In the genomic region with DNA sequence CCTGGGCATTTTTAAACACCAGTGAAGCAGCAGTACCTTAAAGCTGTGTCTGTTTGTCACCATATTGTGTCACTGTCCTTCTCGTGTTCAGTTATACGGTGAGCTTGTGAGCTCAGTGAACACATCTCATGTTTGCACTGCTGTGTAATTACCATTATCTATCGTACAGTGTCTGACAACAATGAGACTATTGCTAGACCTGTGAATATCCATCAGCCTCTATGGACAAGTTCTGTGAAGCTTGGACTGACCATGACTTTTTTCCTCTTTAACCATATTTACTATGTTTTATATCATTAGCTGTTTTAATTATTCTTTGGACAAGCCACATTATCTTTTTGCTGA, we compare ENCODE assay signal across 22 mouse cellular contexts. TPM values are rescaled to one million over a fixed set of nuclear protein-coding genes. Genes with fewer than 3 reads are reported as not detected.
DNase-seq lines count a peak whose midpoint lies in the region; ATAC-seq and TF ChIP-seq lines count a peak whose summit lies in the region.
"Had no signal": no experiment of that assay in that cellular context is flagged by ENCODE, and none has a peak within 500 bp of the region (broad histone marks: within the 10 kb centered on the region; RNA-seq: fewer than 3 reads in every experiment).

No protein-coding gene starts in this region.

- H3K36me3 ChIP-seq in forebrain, embryonic 13.5 days (ENCODE audit: poor library complexity, severe bottlenecking): no peaks in the 10 kb centered on the region
- no peaks in the 10 kb centered on the region for H3K36me3 ChIP-seq in forebrain, embryonic 10.5 days (replicated peaks)
- no peaks in the 10 kb centered on the region for H3K36me3 ChIP-seq in neural tube, embryonic 13.5 days
- H3K36me3 ChIP-seq in midbrain, embryonic 16.5 days (ENCODE audit: control insufficient read depth, insufficient read depth, low read length): no peaks in the 10 kb centered on the region
- H3K36me3 ChIP-seq in intestine, embryonic 16.5 days (ENCODE audit: control insufficient read depth, insufficient read depth, low read length): no peaks in the 10 kb centered on the region
- peaks cover 10% of the 10 kb centered on the region for H3K36me3 ChIP-seq in heart, adult 2 months (ENCODE audit: control insufficient read depth, insufficient read depth, low read length)
- H3K36me3 ChIP-seq: limb, embryonic 12.5 days; liver, embryonic 12.5 days had no signal

- peaks cover 22% of the 10 kb centered on the region for H3K4me1 ChIP-seq in forebrain, embryonic 13.5 days
- peaks cover 4% of the 10 kb centered on the region; the same call in 1 of the 2 replicates for H3K4me1 ChIP-seq in forebrain, embryonic 10.5 days
- H3K4me1 ChIP-seq in neural tube, embryonic 13.5 days (replicated peaks): peaks cover 44% of the 10 kb centered on the region
- H3K4me1 ChIP-seq in midbrain, embryonic 16.5 days (ENCODE audit: control insufficient read depth, insufficient read depth, low read length): peaks cover 47% of the 10 kb centered on the region
- H3K4me1 ChIP-seq in intestine, embryonic 16.5 days (ENCODE audit: control insufficient read depth, insufficient read depth, low read length): peaks cover 22% of the 10 kb centered on the region
- H3K4me1 ChIP-seq in heart, adult 2 months (ENCODE audit: control insufficient read depth, insufficient read depth, low read length): peaks cover 22% of the 10 kb centered on the region

- peak overlapping the region; percentile 24 for H3K4me2 ChIP-seq in forebrain, embryonic 13.5 days
- H3K4me2 ChIP-seq in neural tube, embryonic 13.5 days: peak overlapping the region; percentile 20
- H3K4me2 ChIP-seq in midbrain, embryonic 16.5 days (ENCODE audit: low read length): peak overlapping the region; percentile 47
- no peak overlapping the region for H3K4me2 ChIP-seq in intestine, embryonic 16.5 days (ENCODE audit: low read depth, low read length)
- H3K4me2 ChIP-seq: limb, embryonic 12.5 days; liver, embryonic 12.5 days had no signal

- no peaks in the 10 kb centered on the region for H3K27me3 ChIP-seq in forebrain, embryonic 13.5 days
- no peaks in the 10 kb centered on the region for H3K27me3 ChIP-seq in forebrain, embryonic 10.5 days (ENCODE audit: poor library complexity, severe bottlenecking)
- no peaks in the 10 kb centered on the region for H3K27me3 ChIP-seq in neural tube, embryonic 13.5 days
- no peaks in the 10 kb centered on the region for H3K27me3 ChIP-seq in midbrain, embryonic 16.5 days (ENCODE audit: control insufficient read depth, insufficient read depth, low read depth, low read length)
- no peaks in the 10 kb centered on the region for H3K27me3 ChIP-seq in intestine, embryonic 16.5 days (replicated peaks; ENCODE audit: control insufficient read depth, insufficient read depth, low read length)
- H3K27me3 ChIP-seq in heart, adult 2 months (ENCODE audit: control insufficient read depth, insufficient read depth, low read length): no peaks in the 10 kb centered on the region
- H3K27me3 ChIP-seq: limb, embryonic 12.5 days; liver, embryonic 12.5 days; Patski had no signal

- H3K9ac ChIP-seq in forebrain, embryonic 13.5 days: no peak overlapping the region
- H3K9ac ChIP-seq in neural tube, embryonic 13.5 days: 0 out of 2 replicates have a peak overlapping the region, but pooled peaks have one; percentile 6
- no peak overlapping the region for H3K9ac ChIP-seq in midbrain, embryonic 16.5 days (ENCODE audit: low read depth, low read length)
- no peak overlapping the region for H3K9ac ChIP-seq in intestine, embryonic 16.5 days (ENCODE audit: low read depth, low read length)
- no peak overlapping the region for H3K9ac ChIP-seq in heart, adult 2 months (ENCODE audit: low read depth, low read length)
- H3K9ac ChIP-seq: limb, embryonic 12.5 days; liver, embryonic 12.5 days had no signal

- intact Hi-C loops in heart, adult 2 months (cut with DNase I): no loop called here

- TF ChIP-seq CTCF in heart, adult 2 months (IDR thresholded peaks at IDR 0.05): no peak

- H3K4me3 ChIP-seq in forebrain, embryonic 13.5 days: no peak overlapping the region
- no peak overlapping the region for H3K4me3 ChIP-seq in forebrain, embryonic 10.5 days
- no peak overlapping the region for H3K4me3 ChIP-seq in neural tube, embryonic 13.5 days
- peak overlapping the region; percentile 6; the same call in 1 of the 2 replicates for H3K4me3 ChIP-seq in midbrain, embryonic 16.5 days (ENCODE audit: low read depth, low read length)
- H3K4me3 ChIP-seq in intestine, embryonic 16.5 days (ENCODE audit: low read length): no peak overlapping the region
- H3K4me3 ChIP-seq in heart, adult 2 months: no peak overlapping the region
- H3K4me3 ChIP-seq: limb, embryonic 12.5 days; liver, embryonic 12.5 days; megakaryocyte, embryonic 14.5 days; myocyte had no signal

- no peak for TF ChIP-seq EP300 in heart, adult 2 months (IDR thresholded peaks at IDR 0.05; ENCODE audit: insufficient read depth, low read depth, low read length)

- ATAC-seq in forebrain, embryonic 13.5 days: no peak
- ATAC-seq in neural tube, embryonic 13.5 days (ENCODE audit: low read depth): peak; percentile 52
- ATAC-seq in midbrain, embryonic 16.5 days: peak; percentile 60
- no peak for ATAC-seq in intestine, embryonic 16.5 days
- ATAC-seq: CD4-positive, CD25-positive, alpha-beta regulatory T cell, adult 4 months; liver, embryonic 12.5 days; Patski had no signal

- no peaks in the 10 kb centered on the region for H3K9me3 ChIP-seq in forebrain, embryonic 13.5 days (replicated peaks)
- no peaks in the 10 kb centered on the region for H3K9me3 ChIP-seq in forebrain, embryonic 10.5 days
- H3K9me3 ChIP-seq in neural tube, embryonic 13.5 days: no peaks in the 10 kb centered on the region
- no peaks in the 10 kb centered on the region for H3K9me3 ChIP-seq in midbrain, embryonic 16.5 days (replicated peaks; ENCODE audit: control insufficient read depth, low read length, poor library complexity, severe bottlenecking)
- no peaks in the 10 kb centered on the region for H3K9me3 ChIP-seq in intestine, embryonic 16.5 days (ENCODE audit: control insufficient read depth, low read length)
- H3K9me3 ChIP-seq: limb, embryonic 12.5 days; liver, embryonic 12.5 days; megakaryocyte, embryonic 14.5 days had no signal

- H3K27ac ChIP-seq in forebrain, embryonic 13.5 days: peak overlapping the region; percentile 76
- H3K27ac ChIP-seq in forebrain, embryonic 10.5 days: no peak overlapping the region
- H3K27ac ChIP-seq in neural tube, embryonic 13.5 days (replicated peaks): peak overlapping the region; percentile 61
- H3K27ac ChIP-seq in midbrain, embryonic 16.5 days (ENCODE audit: low read length): peak overlapping the region; percentile 63
- no peak overlapping the region for H3K27ac ChIP-seq in intestine, embryonic 16.5 days (ENCODE audit: low read length)
- no peak overlapping the region for H3K27ac ChIP-seq in heart, adult 2 months
- H3K27ac ChIP-seq: limb, embryonic 12.5 days; liver, embryonic 12.5 days had no signal

- no peak for TF ChIP-seq POLR2A in heart, adult 2 months (IDR thresholded peaks at IDR 0.05; ENCODE audit: insufficient read depth, low read depth, low read length)

- no peaks in the 10 kb centered on the region; the same call in 1 of the 2 replicates for H3K79me2 ChIP-seq in heart, adult 2 months (replicated peaks; ENCODE audit: control insufficient read depth, insufficient read depth, low read length)

- 61% methylated on average over 3 of the region's 3 CpGs for WGBS in forebrain, embryonic 13.5 days
- WGBS in forebrain, embryonic 10.5 days: 95% methylated on average over 3 of the region's 3 CpGs
- WGBS in neural tube, embryonic 13.5 days: 60% methylated on average over 3 of the region's 3 CpGs
- 51% methylated on average over 3 of the region's 3 CpGs for WGBS in midbrain, embryonic 16.5 days
- WGBS in intestine, embryonic 16.5 days: 43% methylated on average over 3 of the region's 3 CpGs
- 79% methylated on average over 3 of the region's 3 CpGs for WGBS in heart, adult 2 months

- no peak for DNase-seq in forebrain, embryonic 10.5 days (ENCODE audit: extremely low spot score, low spot score)
- DNase-seq in neural tube, embryonic 10.5 days (ENCODE audit: extremely low spot score, low spot score): no peak
- no peak for DNase-seq in heart, adult 2 months
- DNase-seq: adrenal gland, postnatal 25 days; cerebellum, adult 11 months; cerebellum, postnatal 10 days; embryo, embryonic 11 days; gastrocnemius, postnatal 36 days; kidney, adult 2 months; kidney, postnatal 10 days; layer of hippocampus, adult 9-11 months; lung, adult 2 months had no signal

RNA-seq across cellular contexts. Expression of a gene that starts 55.4 kb away (rescaled TPM):
- polyA plus RNA-seq in forebrain, embryonic 13.5 days (2015; fragmentation: Nextera tagmentation; extraction: Ambion mirVana): 26.1 and 27.8 TPM in 2 replicates
- polyA plus RNA-seq in forebrain, embryonic 10.5 days (2016; fragmentation: Nextera tagmentation; extraction: Ambion mirVana): 32.6 and 34.3 TPM in 2 replicates
- 54.2 and 55.4 TPM in 2 replicates for polyA plus RNA-seq in neural tube, embryonic 13.5 days (2015; fragmentation: Nextera tagmentation; extraction: Ambion mirVana)
- polyA plus RNA-seq in midbrain, embryonic 16.5 days (2015; fragmentation: Nextera tagmentation; extraction: Ambion mirVana): 44.0 and 48.0 TPM in 2 replicates
- 19.4 and 21.3 TPM in 2 replicates for polyA plus RNA-seq in intestine, embryonic 16.5 days (2015; fragmentation: Nextera tagmentation; extraction: Ambion mirVana)
- total RNA-seq in heart, adult 2 months (2021): 10 to 100 TPM; 14.1 to 14.3 TPM
- polyA plus RNA-seq in heart, adult 2 months (2012; rRNA removed): 10.8 and 19.2 TPM in 2 replicates
- polyA plus RNA-seq: CD4-positive, CD25-positive, alpha-beta regulatory T cell, adult 4 months had no signal

Comparison
In these comparisons a context has a peak if more than half of its experiments do, and no peak if none do; other contexts are left out.
1. H3K27ac ChIP-seq: peak in forebrain, embryonic 13.5 days (single experiment), neural tube, embryonic 13.5 days (single experiment) and midbrain, embryonic 16.5 days (single experiment); none in forebrain, embryonic 10.5 days (single experiment), intestine, embryonic 16.5 days (single experiment) and heart, adult 2 months (single experiment).
2. ATAC-seq: peak in neural tube, embryonic 13.5 days (single experiment) and midbrain, embryonic 16.5 days (single experiment); none in forebrain, embryonic 13.5 days (single experiment) and intestine, embryonic 16.5 days (single experiment).